Mouse (Mus musculus) brain, embryonic 14.5 days (tissue): ENCODE measurements at regions not wholly inside any gene's neighbourhood (a gene's known extent, or its start where the extent isn't known, plus 50 kb on each side); places are given as distances from the start of the nearest gene placed in this dataset.
"Not testable (repeated sequence)": the region's sequence is repeated elsewhere in the genome, so short reads cannot be mapped to it uniquely, and the experiment has no call there.

Source experiments
- DNase-seq: peaks from one replicate; pipeline ENCODE4 v3.0.0-alpha.2; 2011; ENCODE audit warnings: low read depth
- CTCF ChIP-seq: fragments of 200-500 bp; IDR thresholded peaks from 2 replicates; pipeline ENCODE4 v1.5.1; 2012; ENCODE audit warnings: inconsistent platforms, mild to moderate bottlenecking, moderate library complexity, borderline replicate concordance; ENCODE audit not compliant: insufficient read depth, insufficient read length; ENCODE audit errors: extremely low read depth
- POLR2A ChIP-seq: fragments of 200-500 bp; IDR thresholded peaks from 2 replicates; pipeline ENCODE4 v1.6.1; 2012; ENCODE audit warnings: mild to moderate bottlenecking, inconsistent platforms, borderline replicate concordance; ENCODE audit not compliant: poor library complexity, insufficient read depth, insufficient read length, severe bottlenecking; ENCODE audit errors: extremely low read depth

GRCm38 (mm10) chr8:103608291-103608690 lies 493.1 kb upstream of the Cdh5 start:
- no peak for DNase-seq
- TF ChIP-seq POLR2A, result no peak
- TF ChIP-seq CTCF, result no peak

- DNase-seq, result peak; percentile 93
- no peak for TF ChIP-seq POLR2A
These were observed 477.5 kb upstream of the Cdh5 start for GRCm38 (mm10) chr8:103623781-103624434.

- peak; percentile 65 for DNase-seq
These were observed 476.1 kb upstream of the Cdh5 start for GRCm38 (mm10) chr8:103625166-103625890.

GRCm38 (mm10) chr8:103626446-103626845 lies 475.0 kb upstream of the Cdh5 start:
- no peak for DNase-seq
- TF ChIP-seq CTCF (no peak), POLR2A (no peak)

More at GRCm38 (mm10) chr8:103625166-103625890, 476.1 kb upstream of the Cdh5 start:
- TF ChIP-seq CTCF (no peak), POLR2A (no peak)

- no peak for DNase-seq
- TF ChIP-seq CTCF (no peak), POLR2A (no peak)
These were observed 468.9 kb upstream of the Cdh5 start for GRCm38 (mm10) chr8:103632543-103632942.

- peak; percentile 24 for DNase-seq
- TF ChIP-seq POLR2A, result no peak
- TF ChIP-seq CTCF, result no peak
These were observed 466.5 kb upstream of the Cdh5 start for GRCm38 (mm10) chr8:103634951-103635350.

GRCm38 (mm10) chr8:103643621-103644020 lies 457.8 kb upstream of the Cdh5 start:
- DNase-seq, result no peak
- TF ChIP-seq CTCF (no peak; the same call in 1 of the 2 replicates), POLR2A (no peak)

- no peak for TF ChIP-seq POLR2A
- TF ChIP-seq CTCF, result no peak
- DNase-seq, result peak; percentile 83
These were observed 457.3 kb upstream of the Cdh5 start for GRCm38 (mm10) chr8:103644106-103644505.

- TF ChIP-seq CTCF, result no peak
- no peak for TF ChIP-seq POLR2A
- no peak for DNase-seq
These were observed 456.6 kb upstream of the Cdh5 start for GRCm38 (mm10) chr8:103644845-103645244.

- TF ChIP-seq POLR2A (no peak), CTCF (no peak)
- no peak for DNase-seq
These were observed 436.6 kb upstream of the Cdh5 start for GRCm38 (mm10) chr8:103664796-103665195.

- not testable (repeated sequence) for DNase-seq
- TF ChIP-seq CTCF, result peak; percentile 30; the same call in 1 of the 2 replicates
These were observed 415.2 kb upstream of the Cdh5 start for GRCm38 (mm10) chr8:103686233-103686632.

GRCm38 (mm10) chr8:103690438-103690837 lies 411.0 kb upstream of the Cdh5 start:
- TF ChIP-seq CTCF (no peak), POLR2A (no peak)
- DNase-seq, result no peak
